Mouse (Mus musculus): ENCODE measurements around the gene Ccdc83. TPM values are rescaled to one million over a fixed set of nuclear protein-coding genes. Genes with fewer than 3 reads are reported as not detected.

Ccdc83 gene
- total and polyA plus RNA-seq, 3 experiments, result 0.10 TPM; not detected in 2

GRCm38 (mm10) chr7:90282786-90283185, 17.2 kb upstream of the Ccdc83 start:
- no peak for TF ChIP-seq CTCF (IDR thresholded peaks at IDR 0.05)
- TF ChIP-seq EP300 (IDR thresholded peaks at IDR 0.05; ENCODE audit: insufficient read depth, low read depth, low read length), result no peak
- no peak for TF ChIP-seq POLR2A (IDR thresholded peaks at IDR 0.05; ENCODE audit: insufficient read depth, low read depth, low read length)
- DNase-seq, result no peak
- WGBS, result 84% methylated on average over 1 of the region's 1 CpGs
- Histone ChIP-seq H3K4me3 (no peak overlapping the region), H3K4me1 (ENCODE audit: control insufficient read depth, insufficient read depth, low read length) (no peaks in the 10 kb centered on the region), H3K9ac (ENCODE audit: low read depth, low read length) (no peak overlapping the region), H3K79me2 (replicated peaks; ENCODE audit: control insufficient read depth, insufficient read depth, low read length) (no peaks in the 10 kb centered on the region), H3K27ac (no peak overlapping the region), H3K36me3 (ENCODE audit: control insufficient read depth, insufficient read depth, low read length) (no peaks in the 10 kb centered on the region), H3K27me3 (ENCODE audit: control insufficient read depth, insufficient read depth, low read length) (no peaks in the 10 kb centered on the region)
- intact Hi-C loops (cut with DNase I), result loop anchor here (10.0 kb wide), 1 partner anchor 222 kb away; no protein-coding TSS in a partner anchor

- no peaks in the 10 kb centered on the region; the same call in 1 of the 2 replicates for H3K4me1 ChIP-seq (ENCODE audit: control insufficient read depth, insufficient read depth, low read length)
- intact Hi-C loops (cut with DNase I), result loop anchor here (2.0 to 10.0 kb wide), 2 partner anchors 127 to 223 kb away; no protein-coding TSS in a partner anchor
- H3K9ac ChIP-seq (ENCODE audit: low read depth, low read length), result no peak overlapping the region
- no peaks in the 10 kb centered on the region for H3K36me3 ChIP-seq (ENCODE audit: control insufficient read depth, insufficient read depth, low read length)
- no peak overlapping the region for H3K27ac ChIP-seq
- no peak overlapping the region for H3K4me3 ChIP-seq
- no peak for DNase-seq
- H3K79me2 ChIP-seq (replicated peaks; ENCODE audit: control insufficient read depth, insufficient read depth, low read length), result no peaks in the 10 kb centered on the region
- no peaks in the 10 kb centered on the region for H3K27me3 ChIP-seq (ENCODE audit: control insufficient read depth, insufficient read depth, low read length)
- WGBS, result 89% methylated on average over 11 of the region's 11 CpGs
- TF ChIP-seq POLR2A (IDR thresholded peaks at IDR 0.05; ENCODE audit: insufficient read depth, low read depth, low read length), result no peak
- no peak for TF ChIP-seq EP300 (IDR thresholded peaks at IDR 0.05; ENCODE audit: insufficient read depth, low read depth, low read length)
- no peak for TF ChIP-seq CTCF (IDR thresholded peaks at IDR 0.05)
Measured at GRCm38 (mm10) chr7:90281759-90282546, 16.4 kb upstream of the Ccdc83 start.

GRCm38 (mm10) chr7:90280878-90281277, 15.3 kb upstream of the Ccdc83 start:
- H3K4me1 ChIP-seq (ENCODE audit: control insufficient read depth, insufficient read depth, low read length), result no peaks in the 10 kb centered on the region; the same call in 1 of the 2 replicates
- intact Hi-C loops (cut with DNase I), result loop anchor here (2.0 to 10.0 kb wide), 2 partner anchors 128 to 224 kb away; no protein-coding TSS in a partner anchor
- 71% methylated on average over 8 of the region's 8 CpGs for WGBS
- TF ChIP-seq POLR2A (IDR thresholded peaks at IDR 0.05; ENCODE audit: insufficient read depth, low read depth, low read length) (no peak), EP300 (IDR thresholded peaks at IDR 0.05; ENCODE audit: insufficient read depth, low read depth, low read length) (no peak), CTCF (IDR thresholded peaks at IDR 0.05) (no peak)
- no peak overlapping the region for H3K4me3 ChIP-seq
- no peaks in the 10 kb centered on the region for H3K36me3 ChIP-seq (ENCODE audit: control insufficient read depth, insufficient read depth, low read length)
- H3K27ac ChIP-seq, result no peak overlapping the region
- H3K27me3 ChIP-seq (ENCODE audit: control insufficient read depth, insufficient read depth, low read length), result no peaks in the 10 kb centered on the region
- H3K79me2 ChIP-seq (replicated peaks; ENCODE audit: control insufficient read depth, insufficient read depth, low read length), result no peaks in the 10 kb centered on the region
- H3K9ac ChIP-seq (ENCODE audit: low read depth, low read length), result no peak overlapping the region
- DNase-seq, result no peak

GRCm38 (mm10) chr7:90280274-90280875, 14.8 kb upstream of the Ccdc83 start:
- Histone ChIP-seq H3K27ac (no peak overlapping the region), H3K4me3 (no peak overlapping the region), H3K4me1 (ENCODE audit: control insufficient read depth, insufficient read depth, low read length) (no peaks in the 10 kb centered on the region; the same call in 1 of the 2 replicates), H3K36me3 (ENCODE audit: control insufficient read depth, insufficient read depth, low read length) (no peaks in the 10 kb centered on the region), H3K79me2 (replicated peaks; ENCODE audit: control insufficient read depth, insufficient read depth, low read length) (no peaks in the 10 kb centered on the region), H3K9ac (ENCODE audit: low read depth, low read length) (no peak overlapping the region), H3K27me3 (ENCODE audit: control insufficient read depth, insufficient read depth, low read length) (no peaks in the 10 kb centered on the region)
- intact Hi-C loops (cut with DNase I), result loop anchor here (2.0 to 10.0 kb wide), 2 partner anchors 128 to 224 kb away; no protein-coding TSS in a partner anchor
- no peak for DNase-seq
- 29% methylated on average over 11 of the region's 11 CpGs for WGBS
- TF ChIP-seq POLR2A (IDR thresholded peaks at IDR 0.05; ENCODE audit: insufficient read depth, low read depth, low read length) (no peak), CTCF (IDR thresholded peaks at IDR 0.05) (peak; percentile 67)

GRCm38 (mm10) chr7:90279136-90279535, 13.6 kb upstream of the Ccdc83 start:
- Histone ChIP-seq H3K27ac (no peak overlapping the region), H3K79me2 (replicated peaks; ENCODE audit: control insufficient read depth, insufficient read depth, low read length) (no peaks in the 10 kb centered on the region), H3K4me1 (ENCODE audit: control insufficient read depth, insufficient read depth, low read length) (no peaks in the 10 kb centered on the region; the same call in 1 of the 2 replicates), H3K27me3 (ENCODE audit: control insufficient read depth, insufficient read depth, low read length) (no peaks in the 10 kb centered on the region), H3K9ac (ENCODE audit: low read depth, low read length) (no peak overlapping the region), H3K4me3 (no peak overlapping the region), H3K36me3 (ENCODE audit: control insufficient read depth, insufficient read depth, low read length) (no peaks in the 10 kb centered on the region)
- TF ChIP-seq EP300 (IDR thresholded peaks at IDR 0.05; ENCODE audit: insufficient read depth, low read depth, low read length), result no peak
- TF ChIP-seq CTCF (IDR thresholded peaks at IDR 0.05), result no peak
- no peak for TF ChIP-seq POLR2A (IDR thresholded peaks at IDR 0.05; ENCODE audit: insufficient read depth, low read depth, low read length)
- intact Hi-C loops (cut with DNase I), result no loop called here
- 93% methylated on average over 4 of the region's 4 CpGs for WGBS
- DNase-seq, result no peak

GRCm38 (mm10) chr7:90277769-90278168, 12.2 kb upstream of the Ccdc83 start:
- H3K4me1 ChIP-seq (ENCODE audit: control insufficient read depth, insufficient read depth, low read length), result no peaks in the 10 kb centered on the region; the same call in 1 of the 2 replicates
- H3K4me3 ChIP-seq, result no peak overlapping the region
- H3K79me2 ChIP-seq (replicated peaks; ENCODE audit: control insufficient read depth, insufficient read depth, low read length), result no peaks in the 10 kb centered on the region
- H3K36me3 ChIP-seq (ENCODE audit: control insufficient read depth, insufficient read depth, low read length), result no peaks in the 10 kb centered on the region
- intact Hi-C loops (cut with DNase I), result no loop called here
- H3K9ac ChIP-seq (ENCODE audit: low read depth, low read length), result no peak overlapping the region
- TF ChIP-seq POLR2A (IDR thresholded peaks at IDR 0.05; ENCODE audit: insufficient read depth, low read depth, low read length), result no peak
- TF ChIP-seq EP300 (IDR thresholded peaks at IDR 0.05; ENCODE audit: insufficient read depth, low read depth, low read length), result no peak
- TF ChIP-seq CTCF (IDR thresholded peaks at IDR 0.05), result no peak
- 29% methylated on average over 4 of the region's 4 CpGs for WGBS
- H3K27me3 ChIP-seq (ENCODE audit: control insufficient read depth, insufficient read depth, low read length), result no peaks in the 10 kb centered on the region
- peak in 1 of 2 experiments; percentile 37 for DNase-seq
- no peak overlapping the region for H3K27ac ChIP-seq
